Mouse (Mus musculus) kidney, adult 9 months (tissue): ENCODE data around the gene Prl3d2.
"Not testable (repeated sequence)": the region's sequence is repeated elsewhere in the genome, so short reads cannot be mapped to it uniquely, and the experiment has no call there.

Experiments
- DNase-seq: peaks from one replicate; pipeline ENCODE4 v3.0.0; 2022

Gene Prl3d2

GRCm38 (mm10) chr13:27121398-27121797 is at the start of gene Prl3d2:
TSS of gene Prl3d2 (plus strand) at chr13:27121698.
- DNase-seq: not testable (repeated sequence)

DNA sequence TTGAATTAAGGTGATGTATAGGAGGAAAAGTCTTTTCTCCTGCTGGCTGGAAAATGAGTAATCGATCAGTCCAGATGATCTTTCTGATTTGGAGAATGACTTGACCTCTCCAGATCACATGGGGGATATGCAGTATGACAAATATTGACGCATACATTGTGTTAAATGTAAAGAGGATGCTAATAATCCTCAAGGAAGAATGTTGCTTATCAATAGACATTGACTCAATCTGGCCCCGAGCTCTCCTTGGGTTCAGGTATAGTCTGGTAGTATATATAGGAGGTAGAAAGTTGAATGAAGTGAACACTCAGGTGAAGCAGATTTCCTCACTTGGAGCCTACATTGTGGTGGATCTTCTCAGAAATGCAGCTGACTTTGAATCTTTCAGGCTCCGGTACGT is 27.6 kb upstream of the Prl3d2 start, which contains the start of gene Prl3d1:
TSS of gene Prl3d1 (plus strand) at position 301 of the 400 bp plus-strand sequence.
- DNase-seq: not testable (repeated sequence)

GRCm38 (mm10) chr13:27148264-27148663 is 26.8 kb downstream of the Prl3d2 start:
- no peak for DNase-seq

- not testable (repeated sequence) for DNase-seq
These were observed 35.0 kb downstream of the Prl3d2 start, which contains the start of gene Prl3d3 for GRCm38 (mm10) chr13:27156490-27156889. TSS of gene Prl3d3 (plus strand) at chr13:27156790.
